Mouse (Mus musculus) C2C12 (cell line): ENCODE results near the gene Fam124b.

Experiments
- MAX ChIP-seq: IDR thresholded peaks from one replicate; pipeline ENCODE4 v1.6.1; 2011; ENCODE audit warnings: mild to moderate bottlenecking, control low read depth
- MYOD1 ChIP-seq: IDR thresholded peaks from one replicate; pipeline ENCODE4 v1.6.1; 2011; ENCODE audit warnings: low read depth; ENCODE audit not compliant: control insufficient read depth, insufficient read length

DNA sequence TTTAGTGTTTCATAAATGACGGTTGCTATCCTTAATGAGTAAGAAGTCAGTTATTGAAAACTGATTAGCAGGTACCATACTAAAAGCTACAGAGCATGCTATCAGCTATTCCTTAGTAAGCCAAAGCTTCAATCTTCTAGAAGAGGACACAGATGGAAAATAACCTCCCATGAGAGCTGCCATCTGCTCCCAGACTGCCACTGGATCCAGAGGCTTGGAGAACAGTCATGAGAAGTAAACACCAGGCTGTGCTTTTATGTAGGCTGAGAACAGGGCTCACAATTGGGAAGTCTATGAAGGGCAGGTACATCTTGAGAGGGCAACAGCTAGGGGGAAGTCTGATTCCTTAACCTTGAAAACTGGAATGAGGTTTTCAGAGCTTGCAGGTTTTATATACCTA lies 42.2 kb upstream of the Fam124b start:
- TF ChIP-seq MAX: no peak
- TF ChIP-seq MYOD1: no peak
